Mouse (Mus musculus) forebrain, embryonic 10.5 days (tissue): ENCODE measurements around the gene Gcm1. TPM values are rescaled to one million over a fixed set of nuclear protein-coding genes. Genes with fewer than 3 reads are reported as not detected.

Experiments
- DNase-seq: peaks from one replicate; pipeline ENCODE4 v3.0.0-alpha.2; 2017; ENCODE audit warnings: low spot score; ENCODE audit errors: extremely low spot score
- H3K27ac ChIP-seq: fragments of 300-500 bp; sonication (generic); 2 replicates; pipeline ENCODE4 v1.5.1; 2016; ENCODE audit warnings: mild to moderate bottlenecking
- H3K27me3 ChIP-seq: fragments of 300-500 bp; sonication (generic); 2 replicates; pipeline ENCODE4 v1.6.1; 2016; ENCODE audit warnings: mild to moderate bottlenecking; ENCODE audit not compliant: poor library complexity, severe bottlenecking
- H3K36me3 ChIP-seq: fragments of 300-500 bp; sonication (generic); replicated peaks from 2 replicates; pipeline ENCODE4 v1.6.1; 2016; ENCODE audit warnings: mild to moderate bottlenecking, moderate library complexity
- H3K4me1 ChIP-seq: fragments of 300-500 bp; sonication (generic); 2 replicates; pipeline ENCODE4 v1.6.1; 2016
- H3K4me3 ChIP-seq: fragments of 300-500 bp; sonication (generic); 2 replicates; pipeline ENCODE4 v1.5.1; 2016; ENCODE audit warnings: mild to moderate bottlenecking, moderate library complexity
- H3K9me3 ChIP-seq: fragments of 300-500 bp; sonication (generic); 2 replicates; pipeline ENCODE4 v1.6.1; 2016; ENCODE audit warnings: mild to moderate bottlenecking, moderate library complexity
- WGBS: fragments of 180-500 bp; shearing (Covaris S2); methylation state at CpG from one replicate; pipeline ENCODE4 v1.1.7; 2016; 5-methylcytosine and 5-hydroxymethylcytosine counted together
- polyA plus RNA-seq: library from polyadenylated mRNA; unstranded; fragments of >200 nt; fragmentation: Nextera tagmentation; extraction: Ambion mirVana; gene quantifications from 2 replicates; pipeline ENCODE4 v1.2.1, GENCODE M21; 2016

The Gcm1 gene
- polyA plus RNA-seq, 1 experiment from 2014 or later = not detected

DNA sequence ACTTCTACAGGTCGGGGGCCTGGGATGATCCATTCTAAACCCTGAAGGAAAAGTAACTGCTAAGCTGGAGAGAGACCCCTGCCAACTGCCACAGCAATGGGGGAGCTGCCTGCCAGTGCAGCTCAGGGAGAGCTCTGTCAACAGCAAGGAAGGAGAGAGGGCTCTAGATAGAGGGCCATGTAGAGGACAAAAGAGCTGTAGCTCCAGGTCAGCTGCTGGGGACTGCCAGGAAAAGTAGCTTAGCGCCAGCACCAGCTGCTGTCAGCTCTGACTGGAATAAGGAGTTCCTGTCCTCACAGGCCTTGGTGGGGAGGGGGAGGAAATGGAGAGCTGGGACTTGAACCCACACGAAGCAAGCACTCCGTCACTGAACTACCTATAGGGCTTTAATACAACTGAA is 36.8 kb downstream of the Gcm1 start:
- peaks cover 45% of the 10 kb centered on the region for H3K36me3 ChIP-seq
- no peak overlapping the region for H3K4me3 ChIP-seq
- no peak overlapping the region for H3K27ac ChIP-seq
- no peaks in the 10 kb centered on the region for H3K4me1 ChIP-seq
- no peaks in the 10 kb centered on the region for H3K9me3 ChIP-seq
- DNase-seq = no peak
- no peaks in the 10 kb centered on the region for H3K27me3 ChIP-seq
- 81% methylated on average over 4 of the region's 4 CpGs for WGBS

DNA sequence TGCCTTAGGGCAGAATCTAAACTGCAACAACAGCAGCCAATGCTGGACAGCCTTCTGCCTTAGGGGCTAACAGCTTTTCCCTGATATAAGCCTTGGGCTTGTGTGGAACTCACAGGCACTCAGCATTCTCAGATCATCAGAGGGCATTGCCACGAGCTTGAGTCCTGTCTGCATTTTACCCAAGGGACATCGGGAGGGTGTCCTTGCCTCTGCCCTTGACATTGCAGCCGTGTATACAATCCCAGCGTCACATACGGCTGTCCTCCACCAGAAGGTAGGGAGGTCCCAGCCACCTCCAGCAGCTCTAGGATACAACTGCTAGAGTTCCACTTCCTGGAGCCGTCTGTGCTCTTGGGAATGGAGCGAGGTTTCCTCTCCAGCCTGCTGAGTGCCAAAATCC is 37.2 kb downstream of the Gcm1 start:
- Histone ChIP-seq H3K4me3 (no peak overlapping the region), H3K36me3 (peaks cover 40% of the 10 kb centered on the region), H3K4me1 (no peaks in the 10 kb centered on the region), H3K27ac (no peak overlapping the region), H3K9me3 (no peaks in the 10 kb centered on the region), H3K27me3 (no peaks in the 10 kb centered on the region)
- 89% methylated on average over 7 of the region's 7 CpGs for WGBS
- no peak for DNase-seq

DNA sequence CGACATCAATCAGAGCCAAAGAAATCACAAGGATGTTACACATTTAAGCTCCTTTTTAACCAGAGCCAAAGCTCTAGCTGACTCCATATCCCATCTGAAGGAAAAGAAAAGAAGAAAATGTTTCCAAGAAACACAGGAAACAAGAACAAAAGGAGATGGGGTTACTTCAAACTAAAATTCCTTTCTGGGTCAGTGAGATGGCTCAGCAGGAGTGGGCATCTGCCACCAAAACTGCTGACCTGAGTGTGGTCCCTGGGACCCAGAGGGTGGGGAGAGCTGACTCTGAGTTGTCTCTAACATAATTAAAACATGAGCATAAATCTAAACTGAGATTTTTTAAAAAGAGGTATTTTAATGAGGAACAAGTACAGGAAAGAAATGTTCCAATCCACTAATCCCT is 38.2 kb downstream of the Gcm1 start:
- peaks cover 34% of the 10 kb centered on the region for H3K36me3 ChIP-seq
- H3K9me3 ChIP-seq = no peaks in the 10 kb centered on the region
- no peak overlapping the region for H3K27ac ChIP-seq
- H3K4me1 ChIP-seq = no peaks in the 10 kb centered on the region
- 78% methylated on average over 1 of the region's 1 CpGs for WGBS
- DNase-seq = no peak
- no peak overlapping the region for H3K4me3 ChIP-seq
- no peaks in the 10 kb centered on the region for H3K27me3 ChIP-seq

DNA sequence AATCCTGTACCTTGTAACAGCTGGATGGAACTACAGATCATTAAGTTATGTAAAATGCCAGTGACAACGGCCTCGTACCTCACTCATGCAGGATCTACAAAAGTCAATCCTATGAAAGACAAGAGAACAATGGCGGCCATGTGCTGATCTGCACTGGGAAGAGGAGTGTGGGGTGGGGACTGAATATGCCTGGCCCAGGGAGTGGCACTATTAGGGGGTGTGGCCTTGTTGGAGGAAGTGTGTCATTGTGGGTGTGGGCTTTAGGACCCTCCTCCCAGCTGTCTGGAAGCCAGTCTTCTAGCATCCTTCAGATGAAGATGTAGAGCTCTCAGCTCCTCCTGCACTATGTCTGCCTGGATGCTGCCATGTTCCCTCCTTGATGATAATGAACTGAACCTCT is 38.9 kb downstream of the Gcm1 start:
- Histone ChIP-seq H3K9me3 (no peaks in the 10 kb centered on the region), H3K4me1 (no peaks in the 10 kb centered on the region), H3K4me3 (no peak overlapping the region), H3K36me3 (peaks cover 34% of the 10 kb centered on the region), H3K27me3 (no peaks in the 10 kb centered on the region), H3K27ac (no peak overlapping the region)
- WGBS = 91% methylated on average over 3 of the region's 3 CpGs
- no peak for DNase-seq

DNA sequence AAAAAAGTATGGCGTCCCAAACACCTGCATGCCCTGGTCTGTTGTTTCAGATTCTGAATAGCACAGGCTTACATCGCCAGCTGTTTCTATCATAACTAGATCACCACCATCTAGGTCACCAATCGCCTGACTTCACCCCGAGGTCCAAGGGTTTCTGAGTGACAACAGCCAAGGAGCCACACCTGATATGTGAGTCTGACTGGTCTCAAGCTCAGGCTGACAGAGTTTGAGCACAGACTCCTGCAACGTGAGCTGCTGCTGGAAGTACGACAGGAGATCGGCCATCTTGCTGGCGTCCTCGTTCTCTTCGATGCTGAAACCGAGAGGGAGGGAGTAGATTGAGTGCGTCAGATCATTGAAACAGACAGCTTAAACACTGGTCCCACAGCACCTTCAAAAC is 44.0 kb downstream of the Gcm1 start:
- Histone ChIP-seq H3K27ac (no peak overlapping the region), H3K4me3 (no peak overlapping the region), H3K27me3 (no peaks in the 10 kb centered on the region), H3K9me3 (peaks cover 9% of the 10 kb centered on the region; the same call in 1 of the 2 replicates), H3K36me3 (peaks cover 59% of the 10 kb centered on the region), H3K4me1 (no peaks in the 10 kb centered on the region)
- DNase-seq = no peak
- 95% methylated on average over 12 of the region's 12 CpGs for WGBS

GRCm38 (mm10) chr9:78096376-78096775 is 44.7 kb downstream of the Gcm1 start:
- WGBS = 98% methylated on average over 6 of the region's 6 CpGs
- Histone ChIP-seq H3K36me3 (peaks cover 66% of the 10 kb centered on the region), H3K9me3 (peaks cover 9% of the 10 kb centered on the region; the same call in 1 of the 2 replicates), H3K27me3 (no peaks in the 10 kb centered on the region), H3K27ac (no peak overlapping the region), H3K4me3 (no peak overlapping the region), H3K4me1 (no peaks in the 10 kb centered on the region)
- DNase-seq = no peak

DNA sequence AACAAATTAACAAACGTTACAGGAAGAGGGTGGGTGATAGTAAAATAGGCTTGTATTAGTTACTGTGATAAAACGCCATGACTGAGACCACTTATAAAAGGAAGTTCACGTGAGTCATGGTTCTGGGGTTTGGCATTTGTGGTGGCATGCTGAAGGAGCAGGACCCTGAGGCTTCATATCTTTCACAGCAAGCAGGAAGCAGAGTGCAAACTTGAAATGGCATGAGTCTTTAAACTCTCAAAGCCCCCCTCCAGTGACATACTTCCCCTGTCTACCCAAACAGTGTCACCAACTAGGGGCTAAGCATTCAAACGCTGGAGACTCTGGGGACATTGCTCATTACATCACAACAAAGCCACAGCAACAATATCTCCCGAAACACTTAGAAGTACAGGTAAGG is 49.2 kb downstream of the Gcm1 start:
- no peak for DNase-seq

DNA sequence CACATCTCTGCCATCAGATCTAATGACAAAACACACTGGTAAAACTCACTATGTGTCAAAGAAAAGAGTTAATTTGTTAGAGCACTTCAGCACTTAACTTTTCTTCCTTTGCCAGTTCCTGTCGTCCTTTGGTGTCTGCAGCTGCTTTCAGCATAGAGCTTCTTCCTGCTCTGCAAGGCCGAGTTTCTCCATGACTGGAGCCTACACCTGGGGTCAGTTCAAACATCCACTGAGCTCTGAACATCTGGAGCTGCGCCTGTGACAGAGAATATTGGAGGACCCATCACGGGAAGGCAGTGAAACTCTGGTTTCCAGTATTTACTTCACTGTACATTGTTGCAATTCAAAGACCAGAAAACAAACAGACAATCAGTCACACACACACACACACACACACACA is 49.7 kb downstream of the Gcm1 start:
- Histone ChIP-seq H3K27ac (no peak overlapping the region), H3K9me3 (peaks cover 7% of the 10 kb centered on the region; the same call in 1 of the 2 replicates), H3K27me3 (0 out of 2 replicates have a peak, but pooled peaks cover under 1% of the 10 kb centered on the region), H3K4me3 (no peak overlapping the region), H3K36me3 (peaks cover 51% of the 10 kb centered on the region), H3K4me1 (0 out of 2 replicates have a peak, but pooled peaks cover 2% of the 10 kb centered on the region)
- no peak for DNase-seq
- WGBS = 84% methylated on average over 4 of the region's 4 CpGs

More for the DNA sequence above, 49.2 kb downstream of the Gcm1 start:
- no peaks in the 10 kb centered on the region for H3K4me1 ChIP-seq
- H3K9me3 ChIP-seq = peaks cover 9% of the 10 kb centered on the region; the same call in 1 of the 2 replicates
- no peaks in the 10 kb centered on the region for H3K27me3 ChIP-seq
- H3K4me3 ChIP-seq = no peak overlapping the region
- 83% methylated on average over 5 of the region's 5 CpGs for WGBS
- no peak overlapping the region for H3K27ac ChIP-seq
- peaks cover 53% of the 10 kb centered on the region for H3K36me3 ChIP-seq

GRCm38 (mm10) chr9:78103965-78104560 is 52.3 kb downstream of the Gcm1 start:
- Histone ChIP-seq H3K27me3 (peaks cover 6% of the 10 kb centered on the region; the same call in 1 of the 2 replicates), H3K27ac (no peak overlapping the region), H3K9me3 (no peaks in the 10 kb centered on the region), H3K4me1 (peaks cover 20% of the 10 kb centered on the region), H3K4me3 (no peak overlapping the region), H3K36me3 (peaks cover 27% of the 10 kb centered on the region)
- no peak for DNase-seq
- 92% methylated on average over 8 of the region's 8 CpGs for WGBS

DNA sequence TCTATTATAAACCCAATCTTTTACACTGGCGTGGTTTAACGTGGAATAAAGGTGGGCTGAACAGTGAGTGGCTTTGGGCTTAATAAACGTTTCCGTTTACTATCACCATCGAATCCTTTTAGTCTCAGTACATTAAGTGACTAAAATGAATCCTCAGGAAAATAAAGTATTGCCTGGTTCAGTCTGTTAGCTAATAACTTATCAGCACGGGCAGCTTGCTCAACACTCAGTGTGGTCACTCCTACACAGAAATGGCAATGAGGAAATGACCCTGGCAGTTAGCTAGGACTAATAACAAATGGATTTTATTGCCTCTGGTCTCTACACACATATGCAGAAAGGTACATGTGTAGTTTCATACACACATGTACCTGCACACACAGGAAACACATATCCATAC is 53.2 kb downstream of the Gcm1 start:
- peaks cover 26% of the 10 kb centered on the region for H3K36me3 ChIP-seq
- no peak for DNase-seq
- WGBS = 93% methylated on average over 6 of the region's 6 CpGs
- H3K4me1 ChIP-seq = peaks cover 29% of the 10 kb centered on the region
- H3K27me3 ChIP-seq = peaks cover 6% of the 10 kb centered on the region; the same call in 1 of the 2 replicates
- H3K9me3 ChIP-seq = no peaks in the 10 kb centered on the region
- H3K4me3 ChIP-seq = no peak overlapping the region
- no peak overlapping the region for H3K27ac ChIP-seq

DNA sequence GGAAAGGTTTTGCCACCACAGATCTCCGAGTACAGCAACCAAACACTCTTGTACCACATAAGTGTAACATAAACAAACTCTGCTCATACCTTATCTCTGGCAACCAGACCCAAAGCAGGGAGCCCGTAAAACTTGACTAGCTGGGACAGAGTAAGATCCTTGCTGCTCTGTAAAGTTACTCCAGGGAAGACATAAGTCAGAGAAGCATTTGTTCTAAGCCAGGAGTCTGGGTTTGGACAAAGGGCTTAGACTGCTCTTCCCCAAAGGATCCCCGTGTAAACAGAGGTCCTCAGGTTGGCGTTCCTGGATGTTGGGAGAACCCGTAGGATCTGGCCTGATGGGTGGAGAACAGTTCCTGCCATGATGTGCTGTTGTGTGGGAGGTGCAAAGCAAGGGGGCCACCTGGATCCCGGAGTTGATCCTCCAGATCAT is 53.8 kb downstream of the Gcm1 start:
- WGBS = 90% methylated on average over 6 of the region's 6 CpGs
- Histone ChIP-seq H3K4me1 (peaks cover 30% of the 10 kb centered on the region), H3K9me3 (no peaks in the 10 kb centered on the region), H3K36me3 (peaks cover 20% of the 10 kb centered on the region), H3K27me3 (peaks cover 6% of the 10 kb centered on the region; the same call in 1 of the 2 replicates), H3K4me3 (no peak overlapping the region), H3K27ac (no peak overlapping the region)
- DNase-seq = no peak

- WGBS = 73% methylated on average over 4 of the region's 4 CpGs
- 0 out of 2 replicates have a peak overlapping the region, but pooled peaks have one; percentile 0 for H3K4me3 ChIP-seq
- DNase-seq = no peak
- H3K27me3 ChIP-seq = peaks cover 6% of the 10 kb centered on the region; the same call in 1 of the 2 replicates
- no peak overlapping the region for H3K27ac ChIP-seq
- H3K9me3 ChIP-seq = no peaks in the 10 kb centered on the region
- H3K36me3 ChIP-seq = peaks cover 8% of the 10 kb centered on the region; the same call in 1 of the 2 replicates
- peaks cover 30% of the 10 kb centered on the region for H3K4me1 ChIP-seq
Measured at GRCm38 (mm10) chr9:78106821-78107220, 55.1 kb downstream of the Gcm1 start.

- peaks cover 6% of the 10 kb centered on the region; the same call in 1 of the 2 replicates for H3K27me3 ChIP-seq
- H3K4me1 ChIP-seq = peaks cover 30% of the 10 kb centered on the region
- H3K36me3 ChIP-seq = peaks cover 5% of the 10 kb centered on the region; the same call in 1 of the 2 replicates
- peak overlapping the region; percentile 93 for H3K4me3 ChIP-seq
- 28% methylated on average over 6 of the region's 6 CpGs for WGBS
- DNase-seq = no peak
- H3K9me3 ChIP-seq = no peaks in the 10 kb centered on the region
- peak overlapping the region; percentile 93 for H3K27ac ChIP-seq
Measured at GRCm38 (mm10) chr9:78107582-78107911, 55.8 kb downstream of the Gcm1 start.
